Mouse (Mus musculus): ENCODE measurements at regions not wholly inside any gene's neighbourhood (a gene's known extent, or its start where the extent isn't known, plus 50 kb on each side); places are given as distances from the start of the nearest gene placed in this dataset.

DNA sequence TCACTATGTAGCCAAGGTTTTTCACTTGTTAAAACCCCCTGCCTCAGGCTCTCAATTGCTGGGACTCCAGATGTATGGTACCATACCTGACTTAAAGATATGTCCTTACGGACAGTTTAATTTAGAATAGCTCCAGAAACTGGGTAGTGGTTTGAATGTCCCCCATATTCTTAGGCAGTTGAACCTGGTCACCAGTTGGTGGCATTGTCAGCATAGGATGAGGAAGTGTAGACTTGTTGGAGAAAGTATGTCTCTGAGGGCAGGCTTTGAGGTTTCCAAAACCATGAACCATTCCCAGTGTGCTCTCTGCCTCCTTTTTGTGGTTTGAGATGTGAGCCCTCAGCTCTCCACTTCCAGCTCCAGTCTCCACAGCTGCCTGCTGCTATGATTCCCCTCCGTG lies 94.4 kb downstream of the Kctd15 start:
- WGBS: 66% methylated on average over 2 of the region's 2 CpGs
- Histone ChIP-seq H3K36me3 (ENCODE audit: control insufficient read depth, insufficient read depth, low read length) (no peaks in the 10 kb centered on the region), H3K4me2 (no peak overlapping the region), H3K27me3 (replicated peaks; ENCODE audit: control insufficient read depth, insufficient read depth, low read length) (no peaks in the 10 kb centered on the region), H3K9ac (ENCODE audit: low read depth, low read length) (no peak overlapping the region), H3K4me3 (ENCODE audit: low read depth, low read length) (no peak overlapping the region), H3K4me1 (replicated peaks; ENCODE audit: control insufficient read depth, insufficient read depth, low read length) (no peaks in the 10 kb centered on the region), H3K27ac (ENCODE audit: low read depth, low read length) (no peak overlapping the region), H3K9me3 (ENCODE audit: control insufficient read depth, low read length) (no peaks in the 10 kb centered on the region)
- DNase-seq (ENCODE audit: low spot score) (no peak), ATAC-seq (replicated peaks; ENCODE audit: low FRiP score) (no peak)

DNA sequence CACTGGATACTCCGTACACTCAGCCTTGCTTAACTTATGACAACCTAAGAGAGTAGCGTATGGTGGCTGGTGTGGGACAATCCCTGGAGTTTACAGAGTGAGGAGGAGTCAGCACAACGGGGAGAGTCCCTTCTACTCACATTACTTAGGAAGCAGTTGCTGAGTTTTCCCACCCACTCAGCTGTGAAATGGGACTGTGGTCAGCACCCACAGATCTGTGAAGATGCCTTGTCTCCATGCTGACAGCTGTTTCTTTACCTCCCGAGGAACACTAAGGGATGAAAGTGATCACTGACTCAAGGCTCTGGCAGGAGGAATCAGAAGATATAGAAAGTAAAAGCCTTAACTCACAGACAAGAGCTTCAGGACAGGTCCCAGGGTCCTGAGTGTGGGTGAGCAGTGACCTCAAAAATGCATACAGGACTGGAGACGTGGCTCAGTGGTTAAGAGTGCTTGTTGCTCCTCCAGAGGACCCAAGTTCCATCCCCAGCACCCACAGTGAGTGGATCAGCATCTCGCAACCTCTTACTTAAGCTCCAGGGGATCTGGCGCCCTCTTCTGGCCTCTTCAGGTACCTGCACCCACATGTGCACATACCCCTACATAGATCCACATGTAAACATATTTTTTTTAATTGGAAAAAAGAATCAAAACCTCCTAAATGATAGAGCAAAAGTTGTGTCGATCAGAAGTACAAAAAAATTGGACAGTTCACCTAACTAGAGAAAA lies 97.8 kb downstream of the Kctd15 start:
- no peak overlapping the region for H3K9ac ChIP-seq (ENCODE audit: low read depth, low read length)
- H3K4me1 ChIP-seq (replicated peaks; ENCODE audit: control insufficient read depth, insufficient read depth, low read length): no peaks in the 10 kb centered on the region
- no peak for ATAC-seq (replicated peaks; ENCODE audit: low FRiP score)
- no peaks in the 10 kb centered on the region for H3K27me3 ChIP-seq (replicated peaks; ENCODE audit: control insufficient read depth, insufficient read depth, low read length)
- H3K4me2 ChIP-seq: no peak overlapping the region
- DNase-seq (ENCODE audit: low spot score): no peak
- H3K9me3 ChIP-seq (ENCODE audit: control insufficient read depth, low read length): no peaks in the 10 kb centered on the region
- H3K27ac ChIP-seq (ENCODE audit: low read depth, low read length): no peak overlapping the region
- no peak overlapping the region for H3K4me3 ChIP-seq (ENCODE audit: low read depth, low read length)
- H3K36me3 ChIP-seq (ENCODE audit: control insufficient read depth, insufficient read depth, low read length): no peaks in the 10 kb centered on the region
- WGBS: 77% methylated on average over 8 of the region's 8 CpGs

DNA sequence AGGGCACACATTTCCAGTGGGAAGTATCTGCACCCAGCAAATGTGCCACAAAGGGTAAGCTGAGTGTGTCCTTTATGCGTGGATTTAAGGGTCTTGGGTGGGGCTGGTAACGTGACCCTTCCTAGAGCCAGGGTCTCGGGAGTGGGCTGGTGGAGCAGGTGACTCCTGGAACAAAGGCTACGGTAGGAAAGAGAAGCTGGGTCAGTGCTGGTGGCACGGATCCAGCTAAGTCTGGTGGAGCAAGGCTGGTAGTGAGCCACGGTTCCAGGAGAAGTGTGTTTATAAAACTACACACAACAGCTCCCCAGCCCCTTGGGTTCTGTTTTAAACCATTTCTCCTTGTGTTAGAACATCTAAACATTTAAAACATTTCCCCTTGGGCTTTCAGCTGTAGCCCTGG lies 101.3 kb downstream of the Kctd15 start:
- 73% methylated on average over 6 of the region's 6 CpGs for WGBS
- H3K4me3 ChIP-seq (ENCODE audit: low read depth, low read length): no peak overlapping the region
- no peaks in the 10 kb centered on the region for H3K4me1 ChIP-seq (replicated peaks; ENCODE audit: control insufficient read depth, insufficient read depth, low read length)
- no peaks in the 10 kb centered on the region for H3K36me3 ChIP-seq (ENCODE audit: control insufficient read depth, insufficient read depth, low read length)
- DNase-seq (ENCODE audit: low spot score) (no peak), ATAC-seq (replicated peaks; ENCODE audit: low FRiP score) (no peak)
- H3K9me3 ChIP-seq (ENCODE audit: control insufficient read depth, low read length): no peaks in the 10 kb centered on the region
- H3K9ac ChIP-seq (ENCODE audit: low read depth, low read length): no peak overlapping the region
- no peak overlapping the region for H3K27ac ChIP-seq (ENCODE audit: low read depth, low read length)
- H3K27me3 ChIP-seq (replicated peaks; ENCODE audit: control insufficient read depth, insufficient read depth, low read length): no peaks in the 10 kb centered on the region
- no peak overlapping the region for H3K4me2 ChIP-seq

DNA sequence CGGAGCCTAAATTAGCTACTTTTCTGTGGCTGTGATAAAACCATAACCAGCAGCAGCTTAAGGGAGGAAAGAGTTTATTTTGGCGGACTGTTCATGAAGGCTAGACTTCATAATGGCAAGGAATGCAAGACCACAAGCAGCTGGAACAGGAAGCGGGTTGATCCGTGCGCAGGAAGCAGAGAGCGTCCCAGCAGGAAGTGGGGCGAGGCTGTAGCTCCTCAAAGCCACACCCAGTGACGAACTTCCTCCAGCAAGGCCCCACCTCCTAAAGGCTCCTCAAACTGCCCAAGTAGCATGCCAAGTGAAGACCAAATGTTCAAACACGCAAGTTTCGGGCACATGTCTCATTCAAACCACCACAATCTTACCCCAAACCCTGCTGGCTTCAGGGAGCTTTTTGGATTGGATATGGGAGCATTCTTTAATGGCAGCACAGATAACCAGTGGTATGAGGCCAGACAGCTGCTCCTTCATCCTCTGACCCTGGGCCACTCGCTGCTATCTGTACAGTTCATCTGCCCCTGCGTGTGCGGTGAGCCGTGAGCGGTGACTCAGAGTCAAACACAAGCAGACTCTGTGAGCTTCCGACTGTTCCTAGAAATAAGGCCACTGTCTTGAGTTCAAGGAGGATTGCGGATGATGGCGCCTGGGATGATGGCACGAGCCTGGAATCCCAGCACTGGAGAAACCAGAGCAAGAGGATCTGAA lies 109.8 kb downstream of the Kctd15 start:
- no peak overlapping the region for H3K9ac ChIP-seq (ENCODE audit: low read depth, low read length)
- no peak overlapping the region for H3K4me2 ChIP-seq
- 73% methylated on average over 19 of the region's 19 CpGs for WGBS
- no peak for ATAC-seq (replicated peaks; ENCODE audit: low FRiP score)
- H3K4me3 ChIP-seq (ENCODE audit: low read depth, low read length): no peak overlapping the region
- H3K36me3 ChIP-seq (ENCODE audit: control insufficient read depth, insufficient read depth, low read length): no peaks in the 10 kb centered on the region
- no peaks in the 10 kb centered on the region for H3K9me3 ChIP-seq (ENCODE audit: control insufficient read depth, low read length)
- no peaks in the 10 kb centered on the region for H3K4me1 ChIP-seq (replicated peaks; ENCODE audit: control insufficient read depth, insufficient read depth, low read length)
- DNase-seq (ENCODE audit: low spot score): no peak
- H3K27me3 ChIP-seq (replicated peaks; ENCODE audit: control insufficient read depth, insufficient read depth, low read length): no peaks in the 10 kb centered on the region
- no peak overlapping the region for H3K27ac ChIP-seq (ENCODE audit: low read depth, low read length)

DNA sequence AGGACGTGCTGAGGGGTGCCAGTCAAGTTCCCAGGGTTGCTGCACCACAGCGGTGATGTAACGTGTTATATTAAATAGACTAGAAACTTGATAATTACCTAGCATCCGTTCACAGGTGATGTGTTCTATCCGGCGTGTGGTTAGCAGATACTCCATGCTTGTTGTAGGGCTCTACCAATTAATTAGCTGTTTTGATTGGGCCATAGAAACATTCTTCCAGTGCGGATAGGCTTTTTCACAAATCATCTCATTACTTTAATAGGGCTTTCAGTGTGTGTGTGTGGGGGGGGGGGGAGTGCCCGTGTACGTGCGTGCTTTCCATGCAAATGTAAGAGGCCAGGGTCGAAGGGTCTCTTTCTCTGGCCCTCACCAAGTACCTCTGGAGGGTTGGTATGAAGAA lies 110.6 kb downstream of the Kctd15 start:
- WGBS: 85% methylated on average over 11 of the region's 11 CpGs
- no peak overlapping the region for H3K9ac ChIP-seq (ENCODE audit: low read depth, low read length)
- no peak for DNase-seq (ENCODE audit: low spot score)
- H3K4me1 ChIP-seq (replicated peaks; ENCODE audit: control insufficient read depth, insufficient read depth, low read length): no peaks in the 10 kb centered on the region
- H3K27ac ChIP-seq (ENCODE audit: low read depth, low read length): no peak overlapping the region
- H3K27me3 ChIP-seq (replicated peaks; ENCODE audit: control insufficient read depth, insufficient read depth, low read length): no peaks in the 10 kb centered on the region
- no peak overlapping the region for H3K4me3 ChIP-seq (ENCODE audit: low read depth, low read length)
- no peaks in the 10 kb centered on the region for H3K9me3 ChIP-seq (ENCODE audit: control insufficient read depth, low read length)
- ATAC-seq (replicated peaks; ENCODE audit: low FRiP score): no peak
- H3K36me3 ChIP-seq (ENCODE audit: control insufficient read depth, insufficient read depth, low read length): no peaks in the 10 kb centered on the region
- H3K4me2 ChIP-seq: no peak overlapping the region

DNA sequence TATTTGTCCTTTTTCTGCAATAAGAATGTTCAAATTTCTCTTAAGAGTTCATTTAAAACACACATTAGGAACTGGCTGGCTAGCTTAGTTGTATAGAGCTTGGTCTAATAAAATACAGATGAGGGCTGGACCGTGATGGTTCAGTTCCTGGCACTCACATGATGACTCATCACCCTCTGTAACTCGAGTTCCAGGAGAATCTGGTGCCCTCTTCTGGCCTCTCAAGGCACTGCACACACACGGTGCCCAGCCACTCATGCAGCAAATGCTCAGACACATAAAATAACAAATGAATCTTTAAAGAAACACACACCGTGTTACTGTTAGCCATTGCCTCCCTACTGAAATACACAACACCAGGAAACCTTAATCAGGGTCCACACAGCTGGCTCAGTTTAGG lies 114.6 kb downstream of the Kctd15 start:
- 71% methylated on average over 4 of the region's 4 CpGs for WGBS
- Histone ChIP-seq H3K27me3 (replicated peaks; ENCODE audit: control insufficient read depth, insufficient read depth, low read length) (no peaks in the 10 kb centered on the region), H3K9ac (ENCODE audit: low read depth, low read length) (no peak overlapping the region), H3K9me3 (ENCODE audit: control insufficient read depth, low read length) (no peaks in the 10 kb centered on the region), H3K4me1 (replicated peaks; ENCODE audit: control insufficient read depth, insufficient read depth, low read length) (no peaks in the 10 kb centered on the region), H3K36me3 (ENCODE audit: control insufficient read depth, insufficient read depth, low read length) (no peaks in the 10 kb centered on the region), H3K4me3 (ENCODE audit: low read depth, low read length) (no peak overlapping the region), H3K27ac (ENCODE audit: low read depth, low read length) (no peak overlapping the region), H3K4me2 (no peak overlapping the region)
- DNase-seq (ENCODE audit: low spot score): no peak
- no peak for ATAC-seq (replicated peaks; ENCODE audit: low FRiP score)

DNA sequence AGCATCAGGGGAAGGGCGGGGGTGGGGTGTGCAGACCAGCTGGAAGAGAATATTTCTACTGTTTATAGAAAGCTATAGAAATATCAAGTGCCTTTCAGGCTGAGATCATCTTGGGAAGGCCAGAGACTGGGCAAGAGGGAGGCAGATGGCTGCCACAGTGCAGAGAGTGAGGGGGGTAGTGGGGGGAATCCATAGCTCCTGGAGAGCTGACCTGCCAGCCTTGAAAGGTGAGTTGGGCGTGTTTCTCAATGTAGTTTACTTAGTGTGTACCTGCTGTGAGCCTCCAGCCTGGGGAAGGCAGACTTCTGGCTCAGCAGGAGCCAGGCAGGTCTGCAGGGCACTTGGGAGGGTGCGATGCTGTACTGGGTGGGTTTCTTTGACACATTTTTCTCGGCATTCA lies 115.5 kb downstream of the Kctd15 start:
- H3K9ac ChIP-seq (ENCODE audit: low read depth, low read length): no peak overlapping the region
- H3K4me1 ChIP-seq (replicated peaks; ENCODE audit: control insufficient read depth, insufficient read depth, low read length): no peaks in the 10 kb centered on the region
- H3K4me3 ChIP-seq (ENCODE audit: low read depth, low read length): no peak overlapping the region
- no peak overlapping the region for H3K27ac ChIP-seq (ENCODE audit: low read depth, low read length)
- WGBS: 71% methylated on average over 4 of the region's 4 CpGs
- DNase-seq (ENCODE audit: low spot score) (no peak), ATAC-seq (replicated peaks; ENCODE audit: low FRiP score) (no peak)
- no peaks in the 10 kb centered on the region for H3K36me3 ChIP-seq (ENCODE audit: control insufficient read depth, insufficient read depth, low read length)
- no peaks in the 10 kb centered on the region for H3K27me3 ChIP-seq (replicated peaks; ENCODE audit: control insufficient read depth, insufficient read depth, low read length)
- no peaks in the 10 kb centered on the region for H3K9me3 ChIP-seq (ENCODE audit: control insufficient read depth, low read length)
- no peak overlapping the region for H3K4me2 ChIP-seq

DNA sequence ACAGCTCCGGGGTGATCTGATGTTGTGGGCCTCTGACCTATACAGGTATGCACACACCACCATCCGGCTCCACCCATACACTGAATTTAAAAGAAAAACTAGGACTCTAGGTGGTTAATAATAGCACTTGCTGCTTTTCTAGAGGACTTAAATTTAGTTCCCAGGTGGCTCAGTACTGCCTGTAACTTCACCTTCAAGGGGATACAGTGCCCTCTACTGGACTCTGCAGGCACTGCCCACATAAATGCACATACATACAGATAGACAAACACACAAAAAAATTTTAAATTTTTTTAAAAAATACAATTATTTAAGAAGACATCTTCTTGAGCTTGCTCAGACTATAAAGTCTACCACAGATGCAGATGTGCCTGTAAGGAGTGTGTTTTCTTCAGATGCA lies 116.7 kb downstream of the Kctd15 start:
- Histone ChIP-seq H3K27ac (ENCODE audit: low read depth, low read length) (no peak overlapping the region), H3K4me1 (replicated peaks; ENCODE audit: control insufficient read depth, insufficient read depth, low read length) (no peaks in the 10 kb centered on the region), H3K4me2 (no peak overlapping the region), H3K9ac (ENCODE audit: low read depth, low read length) (no peak overlapping the region), H3K4me3 (ENCODE audit: low read depth, low read length) (no peak overlapping the region), H3K36me3 (ENCODE audit: control insufficient read depth, insufficient read depth, low read length) (no peaks in the 10 kb centered on the region), H3K27me3 (replicated peaks; ENCODE audit: control insufficient read depth, insufficient read depth, low read length) (no peaks in the 10 kb centered on the region), H3K9me3 (ENCODE audit: control insufficient read depth, low read length) (no peaks in the 10 kb centered on the region)
- DNase-seq (ENCODE audit: low spot score) (no peak), ATAC-seq (replicated peaks; ENCODE audit: low FRiP score) (no peak)
- 91% methylated on average over 2 of the region's 2 CpGs for WGBS

Data from liver, embryonic 11.5 days (tissue).